In the genomic region with DNA sequence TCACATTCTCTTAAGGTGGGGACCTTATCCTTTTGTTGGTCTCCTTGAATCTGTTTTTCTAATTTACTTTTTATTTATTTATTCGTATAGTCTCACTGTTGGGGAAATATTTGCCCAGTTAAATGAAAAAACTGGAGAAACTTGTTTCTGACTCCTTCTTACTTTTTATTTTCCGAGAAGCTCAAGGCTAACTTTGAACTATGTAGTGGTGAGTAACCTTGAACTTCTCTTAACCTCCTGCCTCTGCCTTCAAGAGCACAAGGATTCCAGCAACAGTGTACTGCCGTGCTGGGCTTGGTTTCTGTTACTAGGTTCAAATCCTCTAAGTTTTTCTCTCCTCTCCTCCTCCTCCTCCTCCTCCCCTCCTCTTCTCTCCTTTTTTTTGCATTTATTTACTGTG, we compare ENCODE assay signal across 16 mouse cellular contexts. TPM values are rescaled to one million over a fixed set of nuclear protein-coding genes. Genes with fewer than 3 reads are reported as not detected.
"Had no signal": no experiment of that assay in that cellular context is flagged by ENCODE, and none has a peak within 500 bp of the region (broad histone marks: within the 10 kb centered on the region; RNA-seq: fewer than 3 reads in every experiment).

No protein-coding gene starts in this region.

- DNase-seq: liver, postnatal 0 days; lung, adult 2 months; lung, postnatal 14 days; lung, postnatal 36 days; right cerebral cortex, postnatal 14 days; thymus, postnatal 25 days; thymus, postnatal 4 days had no signal

- ATAC-seq: liver, postnatal 0 days; lung, postnatal 0 days; midbrain, embryonic 13.5 days; midbrain, embryonic 15.5 days had no signal

- H3K9me3 ChIP-seq: lung, embryonic 15.5 days; midbrain, embryonic 13.5 days; midbrain, embryonic 15.5 days; neural tube, embryonic 12.5 days; stomach, embryonic 15.5 days had no signal

- H3K27me3 ChIP-seq: lung, embryonic 15.5 days; midbrain, embryonic 13.5 days; midbrain, embryonic 15.5 days; neural tube, embryonic 12.5 days; stomach, embryonic 15.5 days had no signal

- H3K4me2 ChIP-seq: lung, embryonic 15.5 days; midbrain, embryonic 11.5 days; midbrain, embryonic 13.5 days; midbrain, embryonic 15.5 days; neural tube, embryonic 12.5 days; stomach, embryonic 15.5 days had no signal

- H3K27ac ChIP-seq: lung, embryonic 15.5 days; macrophage; midbrain, embryonic 13.5 days; midbrain, embryonic 15.5 days; neural tube, embryonic 12.5 days; stomach, embryonic 15.5 days; stomach, postnatal 0 days had no signal

- H3K9ac ChIP-seq: liver, postnatal 0 days; lung, embryonic 15.5 days; midbrain, embryonic 13.5 days; midbrain, embryonic 15.5 days; neural tube, embryonic 12.5 days; stomach, embryonic 15.5 days had no signal

- H3K36me3 ChIP-seq: lung, embryonic 15.5 days; midbrain, embryonic 13.5 days; midbrain, embryonic 15.5 days; neural tube, embryonic 12.5 days; stomach, embryonic 15.5 days had no signal

- H3K4me1 ChIP-seq: midbrain, embryonic 13.5 days; midbrain, embryonic 15.5 days had no signal

- H3K4me3 ChIP-seq: lung, embryonic 15.5 days; midbrain, embryonic 13.5 days; midbrain, embryonic 15.5 days; neural tube, embryonic 12.5 days; stomach, embryonic 15.5 days had no signal

RNA-seq across cellular contexts. Expression of gene Ak7, which starts 55.9 kb away (rescaled TPM):
- polyA plus RNA-seq: macrophage had no signal
